Mouse (Mus musculus) lung, adult 2 months (tissue): Measurements from ENCODE around the gene Tex35.

Experiments
- CTCF ChIP-seq: fragments of 200-500 bp; IDR thresholded peaks from 2 replicates; pipeline ENCODE4 v1.5.1; 2011; ENCODE audit warnings: mild to moderate bottlenecking, low read length, control low read depth; ENCODE audit not compliant: insufficient read depth
- POLR2A ChIP-seq: fragments of 200-500 bp; IDR thresholded peaks from 2 replicates; pipeline ENCODE4 v1.6.1; 2011; ENCODE audit warnings: low read depth, mild to moderate bottlenecking, control low read depth, low read length, borderline replicate concordance; ENCODE audit errors: extremely low read depth

GRCm38 (mm10) chr1:157074371-157074770 lies 34.1 kb downstream of the Tex35 start:
- no peak for TF ChIP-seq POLR2A
- no peak for TF ChIP-seq CTCF
